Mouse (Mus musculus): ENCODE measurements around the gene Tbx6.
A peak's percentile ranks its signal among the peaks of the same experiment; 100 is the strongest.

Tbx6 gene

GRCm38 (mm10) chr7:126780971-126781635, at the start of gene Tbx6:
Tbx6 (plus strand) TSS chr7:126781483.
- peak in 1 of 2 experiments; percentile 44 for DNase-seq

GRCm38 (mm10) chr7:126736122-126736521, 45.2 kb upstream of the Tbx6 start:
- DNase-seq: no peak

- DNase-seq: no peak
Observed at GRCm38 (mm10) chr7:126739551-126739950, 41.7 kb upstream of the Tbx6 start.

- no peak for DNase-seq
Observed at GRCm38 (mm10) chr7:126740132-126740735, 41.0 kb upstream of the Tbx6 start.

- DNase-seq: no peak
Observed at GRCm38 (mm10) chr7:126740977-126741376, 40.3 kb upstream of the Tbx6 start.

GRCm38 (mm10) chr7:126741452-126741851, 39.8 kb upstream of the Tbx6 start:
- no peak for DNase-seq

GRCm38 (mm10) chr7:126741964-126742482, 39.3 kb upstream of the Tbx6 start:
- DNase-seq: no peak

- DNase-seq: no peak
Observed at GRCm38 (mm10) chr7:126746066-126746465, 35.2 kb upstream of the Tbx6 start.

GRCm38 (mm10) chr7:126746798-126747197, 34.5 kb upstream of the Tbx6 start:
- no peak for DNase-seq

GRCm38 (mm10) chr7:126748824-126749223, 32.5 kb upstream of the Tbx6 start:
- no peak for DNase-seq

- no peak for DNase-seq
Observed at GRCm38 (mm10) chr7:126749582-126750343, 31.5 kb upstream of the Tbx6 start.

GRCm38 (mm10) chr7:126754866-126755265, 26.4 kb upstream of the Tbx6 start:
- peak; percentile 80 to 85 for DNase-seq

- no peak for DNase-seq
Observed at GRCm38 (mm10) chr7:126758539-126758938, 22.7 kb upstream of the Tbx6 start.

- DNase-seq: peak; percentile 87 to 89
Observed at GRCm38 (mm10) chr7:126759050-126759671, 22.1 kb upstream of the Tbx6 start, which contains the start of gene Mapk3. Mapk3 (plus strand) TSS chr7:126759601.

GRCm38 (mm10) chr7:126759672-126760390, 21.5 kb upstream of the Tbx6 start:
- DNase-seq: no peak

GRCm38 (mm10) chr7:126760391-126760802, 20.9 kb upstream of the Tbx6 start:
- peak; percentile 68 to 69 for DNase-seq

GRCm38 (mm10) chr7:126760956-126761355, 20.3 kb upstream of the Tbx6 start:
- no peak for DNase-seq

- no peak for DNase-seq
Observed at GRCm38 (mm10) chr7:126761529-126762067, 19.7 kb upstream of the Tbx6 start.

GRCm38 (mm10) chr7:126762471-126763008, 18.7 kb upstream of the Tbx6 start:
- DNase-seq: no peak

- DNase-seq: no peak
Observed at GRCm38 (mm10) chr7:126765540-126765939, 15.7 kb upstream of the Tbx6 start.

GRCm38 (mm10) chr7:126766201-126766600, 15.1 kb upstream of the Tbx6 start, which contains the start of gene Gdpd3:
Gdpd3 (plus strand) TSS chr7:126766334.
- DNase-seq: no peak

- DNase-seq: no peak
Observed at GRCm38 (mm10) chr7:126767001-126767400, 14.3 kb upstream of the Tbx6 start.
